In the genomic region with DNA sequence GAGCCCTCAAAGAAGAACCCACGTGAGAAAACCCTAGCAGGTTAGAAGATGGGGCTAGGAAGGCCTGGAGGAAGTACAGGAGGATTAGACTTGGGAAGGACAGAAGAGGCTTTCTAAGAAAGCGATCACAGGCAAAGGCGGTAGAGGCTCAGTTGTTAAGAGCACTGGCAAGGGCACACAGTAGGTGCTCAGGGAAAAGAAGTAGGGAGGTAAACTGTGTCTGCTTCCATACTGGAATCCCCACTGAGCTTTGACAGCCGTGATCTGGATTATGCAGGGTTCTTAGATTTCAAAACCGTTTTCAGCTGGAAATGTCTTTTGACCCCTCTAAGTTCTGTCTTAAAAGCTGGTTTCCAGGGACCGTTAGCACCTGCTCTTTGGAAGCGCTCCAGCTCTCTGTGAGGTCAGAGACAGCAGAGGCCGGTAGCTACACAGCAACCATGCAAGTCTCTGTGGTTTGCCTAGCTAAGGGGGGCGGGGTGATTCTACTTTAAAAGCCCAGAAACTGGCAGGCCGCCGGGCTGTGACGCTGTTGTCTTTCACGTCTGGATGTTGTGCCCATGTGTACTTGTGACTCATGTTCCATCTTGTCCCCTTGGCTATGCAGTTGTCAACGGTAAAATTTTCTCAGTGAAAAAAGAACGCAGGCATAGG, we compare ENCODE assay signal across 9 mouse cellular contexts. TPM values are rescaled to one million over a fixed set of nuclear protein-coding genes. Genes with fewer than 3 reads are reported as not detected.
A peak's percentile ranks its signal among the peaks of the same experiment; 100 is the strongest.
DNase-seq lines count a peak whose midpoint lies in the region; ATAC-seq and TF ChIP-seq lines count a peak whose summit lies in the region.
"Had no signal": no experiment of that assay in that cellular context is flagged by ENCODE, and none has a peak within 500 bp of the region (broad histone marks: within the 10 kb centered on the region; RNA-seq: fewer than 3 reads in every experiment).

No protein-coding gene starts in this region.

- DNase-seq in forebrain, embryonic 14.5 days (ENCODE audit: low spot score): peak; percentile 11
- DNase-seq in forebrain, embryonic 11.5 days (ENCODE audit: low spot score): no peak
- DNase-seq in 416B (ENCODE audit: low read depth): peak; percentile 97
- peak; percentile 3 to 29 for DNase-seq in layer of hippocampus, adult 8-10 months (ENCODE audit: low spot score in 2 of 2)
- peak; percentile 30 to 37 for DNase-seq in right cerebral cortex, postnatal 10 days (ENCODE audit: low spot score in 2 of 2)
- DNase-seq in embryo, embryonic 10.5 days (ENCODE audit: low spot score): no peak
- no peak for DNase-seq in heart, embryonic 10.5 days (ENCODE audit: low spot score)

- no peak for TF ChIP-seq CTCF in bone marrow, adult 2 months (IDR thresholded peaks at IDR 0.05; ENCODE audit: control insufficient read depth, insufficient read depth, low read length)

- H3K4me3 ChIP-seq in forebrain, embryonic 14.5 days (ENCODE audit: low read depth, low read length): no peak overlapping the region
- no peak overlapping the region for H3K4me3 ChIP-seq in forebrain, embryonic 11.5 days (ENCODE audit: low read depth, low read length)
- H3K4me3 ChIP-seq in bone marrow, adult 2 months (replicated peaks; ENCODE audit: control insufficient read depth, low read depth, low read length): no peak overlapping the region
- no peak overlapping the region for H3K4me3 ChIP-seq in heart, embryonic 10.5 days
- H3K4me3 ChIP-seq: embryonic facial prominence, embryonic 13.5 days had no signal

- no peak overlapping the region for H3K9ac ChIP-seq in forebrain, embryonic 14.5 days (ENCODE audit: low read length)
- no peak overlapping the region for H3K9ac ChIP-seq in forebrain, embryonic 11.5 days (ENCODE audit: low read length)
- H3K9ac ChIP-seq: embryonic facial prominence, embryonic 13.5 days had no signal

- no peaks in the 10 kb centered on the region for H3K36me3 ChIP-seq in forebrain, embryonic 14.5 days (ENCODE audit: control insufficient read depth, insufficient read depth, low read length)
- no peaks in the 10 kb centered on the region for H3K36me3 ChIP-seq in forebrain, embryonic 11.5 days (ENCODE audit: control insufficient read depth, insufficient read depth, low read length)
- no peaks in the 10 kb centered on the region for H3K36me3 ChIP-seq in heart, embryonic 10.5 days
- H3K36me3 ChIP-seq: embryonic facial prominence, embryonic 13.5 days had no signal

- 59% methylated on average over 15 of the region's 15 CpGs for WGBS in forebrain, embryonic 14.5 days
- 62% methylated on average over 15 of the region's 15 CpGs for WGBS in forebrain, embryonic 11.5 days
- WGBS in bone marrow, adult 2 months: 8% methylated on average over 15 of the region's 15 CpGs
- WGBS in heart, embryonic 10.5 days: 55% methylated on average over 15 of the region's 15 CpGs

- H3K9me3 ChIP-seq in forebrain, embryonic 14.5 days (replicated peaks; ENCODE audit: control insufficient read depth, low read length): no peaks in the 10 kb centered on the region
- no peaks in the 10 kb centered on the region for H3K9me3 ChIP-seq in forebrain, embryonic 11.5 days (ENCODE audit: control insufficient read depth, low read length)
- no peaks in the 10 kb centered on the region for H3K9me3 ChIP-seq in heart, embryonic 10.5 days
- H3K9me3 ChIP-seq: embryonic facial prominence, embryonic 13.5 days had no signal

- no peak for ATAC-seq in forebrain, embryonic 14.5 days
- no peak for ATAC-seq in forebrain, embryonic 11.5 days (replicated peaks; ENCODE audit: low FRiP score)

- H3K27ac ChIP-seq in forebrain, embryonic 14.5 days (ENCODE audit: low read depth, low read length): no peak overlapping the region
- H3K27ac ChIP-seq in forebrain, embryonic 11.5 days (ENCODE audit: low read depth, low read length): no peak overlapping the region
- H3K27ac ChIP-seq in bone marrow, adult 2 months (ENCODE audit: control insufficient read depth, insufficient read depth, low read depth, low read length, poor library complexity): peak overlapping the region; percentile 55
- no peak overlapping the region for H3K27ac ChIP-seq in heart, embryonic 10.5 days
- H3K27ac ChIP-seq: embryonic facial prominence, embryonic 13.5 days had no signal

- no peaks in the 10 kb centered on the region for H3K4me1 ChIP-seq in forebrain, embryonic 14.5 days (ENCODE audit: control insufficient read depth, insufficient read depth, low read length)
- H3K4me1 ChIP-seq in forebrain, embryonic 11.5 days (replicated peaks; ENCODE audit: control insufficient read depth, insufficient read depth, low read length): no peaks in the 10 kb centered on the region
- no peaks in the 10 kb centered on the region; the same call in none of the 2 replicates for H3K4me1 ChIP-seq in bone marrow, adult 2 months (ENCODE audit: control insufficient read depth, insufficient read depth, low read length)
- no peaks in the 10 kb centered on the region for H3K4me1 ChIP-seq in heart, embryonic 10.5 days
- H3K4me1 ChIP-seq: embryonic facial prominence, embryonic 13.5 days had no signal

- no peak overlapping the region for H3K4me2 ChIP-seq in forebrain, embryonic 14.5 days (ENCODE audit: low read length)
- H3K4me2 ChIP-seq in forebrain, embryonic 11.5 days (ENCODE audit: low read depth, low read length, severe bottlenecking): no peak overlapping the region
- H3K4me2 ChIP-seq: embryonic facial prominence, embryonic 13.5 days had no signal

- TF ChIP-seq POLR2A in bone marrow, adult 2 months (IDR thresholded peaks at IDR 0.05; ENCODE audit: borderline replicate concordance, control insufficient read depth, low read depth, low read length): no peak

- no peaks in the 10 kb centered on the region for H3K27me3 ChIP-seq in forebrain, embryonic 14.5 days (replicated peaks; ENCODE audit: control insufficient read depth, insufficient read depth, low read length)
- no peaks in the 10 kb centered on the region for H3K27me3 ChIP-seq in forebrain, embryonic 11.5 days (ENCODE audit: control insufficient read depth, insufficient read depth, low read length)
- no peaks in the 10 kb centered on the region for H3K27me3 ChIP-seq in heart, embryonic 10.5 days (ENCODE audit: insufficient read depth, poor library complexity, severe bottlenecking)
- H3K27me3 ChIP-seq: embryonic facial prominence, embryonic 13.5 days had no signal

RNA-seq across cellular contexts. Expression of gene Hbs1l, which starts 43.8 kb away (rescaled TPM):
- 95.0 and 111 TPM in 2 replicates for polyA plus RNA-seq in forebrain, embryonic 14.5 days (2014; fragmentation: Nextera tagmentation; extraction: Ambion mirVana)
- polyA plus RNA-seq in forebrain, embryonic 11.5 days (2014; fragmentation: Nextera tagmentation; extraction: Ambion mirVana): 131 and 142 TPM in 2 replicates
- polyA plus RNA-seq in bone marrow, adult 2 months (2011; ENCODE audit: insufficient read depth, insufficient read length, low replicate concordance, missing spikeins): 38.6 and 57.0 TPM in 2 replicates
- total RNA-seq in layer of hippocampus, adult 8-10 months (2022): 10 to 100 TPM; 53.7 to 72.2 (median 64.1) TPM
- 92.2 and 95.8 TPM in 2 replicates for polyA plus RNA-seq in heart, embryonic 10.5 days (2016; fragmentation: Nextera tagmentation; extraction: Ambion mirVana)

Comparison
In these comparisons a context has a peak if more than half of its experiments do, and no peak if none do; other contexts are left out.
1. DNase-seq: peak in forebrain, embryonic 14.5 days (single experiment), 416B (single experiment), layer of hippocampus, adult 8-10 months (2 of 2) and right cerebral cortex, postnatal 10 days (2 of 2); none in forebrain, embryonic 11.5 days (single experiment), embryo, embryonic 10.5 days (single experiment) and heart, embryonic 10.5 days (single experiment).